Mouse (Mus musculus) spleen, adult 2 months (tissue): ENCODE results near the gene Il17c. TPM values are rescaled to one million over a fixed set of nuclear protein-coding genes. Genes with fewer than 3 reads are reported as not detected.
A peak's percentile ranks its signal among the peaks of the same experiment; 100 is the strongest.

ENCODE experiments used
- DNase-seq, 2 experiments: peaks; one replicate each; pipeline versions ENCODE4 v3.0.0 to v3.0.0-alpha.2; 2012 to 2021; ENCODE audit warnings: low spot score in 2 of 2, low read depth in 1 of 2
- H3K27ac ChIP-seq: fragments of 200-500 bp; 2 replicates; pipeline ENCODE4 v1.5.1; 2012; ENCODE audit warnings: low read length, inconsistent platforms; ENCODE audit not compliant: insufficient read depth
- H3K27me3 ChIP-seq: fragments of 200-500 bp; 2 replicates; pipeline ENCODE4 v1.6.1; 2012; ENCODE audit warnings: mild to moderate bottlenecking, moderate library complexity, low read length, inconsistent platforms; ENCODE audit not compliant: control insufficient read depth, insufficient read depth
- H3K36me3 ChIP-seq: fragments of 200-500 bp; 2 replicates; pipeline ENCODE4 v1.6.1; 2012; ENCODE audit warnings: mild to moderate bottlenecking, low read length, inconsistent platforms; ENCODE audit not compliant: control insufficient read depth, insufficient read depth
- H3K4me1 ChIP-seq: fragments of 200-500 bp; 2 replicates; pipeline ENCODE4 v1.6.1; 2011; ENCODE audit warnings: inconsistent platforms; ENCODE audit not compliant: control insufficient read depth, insufficient read depth, insufficient read length
- H3K4me3 ChIP-seq: fragments of 200-500 bp; 2 replicates; pipeline ENCODE4 v1.5.1; 2011; ENCODE audit warnings: mild to moderate bottlenecking, inconsistent platforms; ENCODE audit not compliant: insufficient read depth, insufficient read length; ENCODE audit errors: extremely low read depth
- CTCF ChIP-seq: fragments of 200-500 bp; IDR thresholded peaks from 2 replicates; pipeline ENCODE4 v1.5.1; 2011; ENCODE audit warnings: mild to moderate bottlenecking, inconsistent platforms; ENCODE audit not compliant: insufficient read depth, insufficient read length, insufficient replicate concordance; ENCODE audit errors: extremely low read depth
- POLR2A ChIP-seq: fragments of 200-500 bp; IDR thresholded peaks from 2 replicates; pipeline ENCODE4 v1.6.1; 2011; ENCODE audit warnings: low read depth, low read length, inconsistent platforms
- WGBS: fragments of 180-500 bp; shearing (Covaris S2); methylation state at CpG from one replicate; pipeline ENCODE4 v1.1.7; 2018; 5-methylcytosine and 5-hydroxymethylcytosine counted together
- polyA plus RNA-seq: library from polyadenylated mRNA; depleted of rRNA; stranded (reverse); fragments of >200 nt; gene quantifications from 2 replicates; pipeline ENCODE4 v1.2.3, GENCODE M21; 2012

Il17c gene
- polyA plus RNA-seq, 1 experiment: 0.28 TPM

GRCm38 (mm10) chr8:122390758-122391157 is 31.1 kb upstream of the Il17c start:
- TF ChIP-seq POLR2A: no peak
- TF ChIP-seq CTCF: no peak
- no peak overlapping the region for H3K27ac ChIP-seq
- H3K27me3 ChIP-seq: no peaks in the 10 kb centered on the region
- H3K4me3 ChIP-seq: no peak overlapping the region
- no peaks in the 10 kb centered on the region for H3K4me1 ChIP-seq
- H3K36me3 ChIP-seq: peaks cover 29% of the 10 kb centered on the region
- DNase-seq: no peak
- 83% methylated on average over 3 of the region's 3 CpGs for WGBS

- Histone ChIP-seq H3K4me1 (no peaks in the 10 kb centered on the region), H3K27me3 (no peaks in the 10 kb centered on the region), H3K27ac (no peak overlapping the region), H3K36me3 (peaks cover 25% of the 10 kb centered on the region), H3K4me3 (no peak overlapping the region)
- no peak for DNase-seq
- no peak for TF ChIP-seq CTCF
- no peak for TF ChIP-seq POLR2A
These were observed 28.1 kb upstream of the Il17c start for GRCm38 (mm10) chr8:122393717-122394116.

- 92% methylated on average over 6 of the region's 6 CpGs for WGBS
- Histone ChIP-seq H3K4me3 (no peak overlapping the region), H3K36me3 (peaks cover 32% of the 10 kb centered on the region), H3K4me1 (no peaks in the 10 kb centered on the region), H3K27ac (no peak overlapping the region), H3K27me3 (no peaks in the 10 kb centered on the region)
- no peak for DNase-seq
- TF ChIP-seq CTCF: no peak
- TF ChIP-seq POLR2A: no peak
These were observed 26.5 kb upstream of the Il17c start for GRCm38 (mm10) chr8:122395291-122395690.

GRCm38 (mm10) chr8:122398186-122398585 is 23.6 kb upstream of the Il17c start:
- H3K36me3 ChIP-seq: peaks cover 48% of the 10 kb centered on the region
- DNase-seq: no peak
- TF ChIP-seq CTCF (no peak), POLR2A (no peak)
- 95% methylated on average over 9 of the region's 9 CpGs for WGBS
- H3K27ac ChIP-seq: no peak overlapping the region
- no peak overlapping the region for H3K4me3 ChIP-seq
- H3K4me1 ChIP-seq: no peaks in the 10 kb centered on the region
- no peaks in the 10 kb centered on the region for H3K27me3 ChIP-seq

- no peaks in the 10 kb centered on the region for H3K27me3 ChIP-seq
- H3K36me3 ChIP-seq: peaks cover 57% of the 10 kb centered on the region
- no peak overlapping the region for H3K4me3 ChIP-seq
- no peaks in the 10 kb centered on the region for H3K4me1 ChIP-seq
- no peak for TF ChIP-seq CTCF
- TF ChIP-seq POLR2A: no peak
- H3K27ac ChIP-seq: no peak overlapping the region
- DNase-seq: no peak
- WGBS: 76% methylated on average over 9 of the region's 9 CpGs
These were observed 16.5 kb upstream of the Il17c start for GRCm38 (mm10) chr8:122405146-122405805.

- H3K4me1 ChIP-seq: no peaks in the 10 kb centered on the region
- no peak overlapping the region for H3K4me3 ChIP-seq
- 92% methylated on average over 7 of the region's 7 CpGs for WGBS
- 0 out of 2 replicates have a peak overlapping the region, but pooled peaks have one; percentile 10 for H3K27ac ChIP-seq
- no peak for DNase-seq
- peaks cover 55% of the 10 kb centered on the region for H3K36me3 ChIP-seq
- no peaks in the 10 kb centered on the region for H3K27me3 ChIP-seq
- TF ChIP-seq POLR2A: no peak
- no peak for TF ChIP-seq CTCF
These were observed 14.1 kb upstream of the Il17c start for GRCm38 (mm10) chr8:122407678-122408077.

GRCm38 (mm10) chr8:122414311-122414710 is 7.5 kb upstream of the Il17c start:
- no peak for DNase-seq
- Histone ChIP-seq H3K4me1 (no peaks in the 10 kb centered on the region), H3K27me3 (no peaks in the 10 kb centered on the region), H3K36me3 (peaks cover 42% of the 10 kb centered on the region), H3K4me3 (no peak overlapping the region), H3K27ac (no peak overlapping the region)
- TF ChIP-seq CTCF (no peak), POLR2A (no peak)
- WGBS: 96% methylated on average over 9 of the region's 9 CpGs
